In the genomic region with DNA sequence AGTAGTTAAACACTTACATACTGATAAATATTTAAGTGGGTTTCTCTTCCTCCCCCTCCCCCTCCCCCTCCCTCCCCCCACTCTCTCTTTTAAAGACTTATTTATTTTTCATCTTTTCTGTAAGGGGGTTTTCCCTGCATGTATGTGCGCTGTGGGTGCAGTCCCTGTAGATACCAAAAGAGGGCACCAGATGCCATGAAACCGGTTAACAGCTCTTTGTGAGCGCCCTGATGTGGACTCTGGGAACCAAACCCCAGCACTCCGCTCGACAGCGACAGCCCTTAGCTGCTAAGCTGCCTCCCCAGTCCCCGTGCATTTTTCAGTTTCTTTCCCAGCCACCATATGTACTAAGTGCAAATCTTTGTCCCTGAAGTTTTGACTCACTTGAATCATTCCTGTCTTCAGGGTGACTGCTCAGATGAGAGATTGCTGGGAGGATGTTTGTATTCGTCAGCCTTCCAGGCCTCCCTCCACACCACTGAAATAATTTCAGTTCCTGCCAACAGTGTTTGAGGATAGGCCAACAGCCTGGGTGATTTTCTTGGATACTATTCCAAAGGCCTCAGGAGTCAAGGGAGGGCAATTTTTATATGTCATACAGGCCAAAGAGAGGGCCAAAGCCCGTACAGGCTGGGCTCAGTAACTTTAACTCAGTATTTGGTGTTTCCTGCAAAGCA, we compare ENCODE assay signal across 12 mouse cellular contexts.
DNase-seq lines count a peak whose midpoint lies in the region.
"Had no signal": no experiment of that assay in that cellular context is flagged by ENCODE, and none has a peak within 500 bp of the region (broad histone marks: within the 10 kb centered on the region; RNA-seq: fewer than 3 reads in every experiment).

No protein-coding gene starts in this region.

- intact Hi-C loops in left cerebral cortex, postnatal 4 days (cut with DNase I), result no loop called here
- intact Hi-C loops in left cerebral cortex, postnatal 36 days (cut with DNase I), result loop anchor here (10.0 kb wide), 1 partner anchor 121 kb away; no protein-coding TSS in a partner anchor

- peak; percentile 52 to 54 for DNase-seq in cerebellum, postnatal 10 days
- DNase-seq in cerebellum, postnatal 4 days (ENCODE audit: low spot score in 2 of 2), result no peak
- DNase-seq in left cerebral cortex, postnatal 4 days, result peak; percentile 25
- DNase-seq in left cerebral cortex, postnatal 36 days (ENCODE audit: low spot score in 2 of 2), result no peak
- DNase-seq in adrenal gland, adult 8-10 months, result peak; percentile 45
- peak; percentile 43 for DNase-seq in lung, postnatal 25 days (ENCODE audit: low spot score)
- no peak for DNase-seq in left cerebral cortex, adult 18-20 months (ENCODE audit: low spot score in 2 of 2)
- no peak for DNase-seq in urinary bladder, postnatal 25 days (ENCODE audit: low spot score)
- DNase-seq: B cell, adult 2 months; cerebellum, adult 11 months; heart, postnatal 4 days; kidney, adult 8-10 months had no signal

Comparison
In these comparisons a context has a peak if more than half of its experiments do, and no peak if none do; other contexts are left out.
1. DNase-seq: peak in cerebellum, postnatal 10 days (2 of 2), left cerebral cortex, postnatal 4 days (single experiment), adrenal gland, adult 8-10 months (single experiment) and lung, postnatal 25 days (single experiment); none in cerebellum, postnatal 4 days (0 of 2), left cerebral cortex, postnatal 36 days (0 of 2), left cerebral cortex, adult 18-20 months (0 of 2) and urinary bladder, postnatal 25 days (single experiment).